Mouse (Mus musculus) left cerebral cortex, adult 9 months (tissue): ENCODE results near the gene Pou2f1.
A peak's percentile ranks its signal among the peaks of the same experiment; 100 is the strongest.
"Not testable (repeated sequence)": the region's sequence is repeated elsewhere in the genome, so short reads cannot be mapped to it uniquely, and the experiment has no call there.

Experiments
- DNase-seq, 2 experiments: peaks; one replicate each; pipeline ENCODE4 v3.0.0; 2022; ENCODE audit warnings: low spot score in 2 of 2

The Pou2f1 gene

GRCm38 (mm10) chr1:166003181-166004022 is 924 bp upstream of the Pou2f1 start:
- peak; percentile 76 to 93 for DNase-seq

- peak in 1 of 2 experiments; percentile 4 for DNase-seq
These were observed 481 bp downstream of the Pou2f1 start for GRCm38 (mm10) chr1:166001904-166002489.

- peak in 1 of 2 experiments; percentile 44 for DNase-seq
These were observed 1.2 kb downstream of the Pou2f1 start for GRCm38 (mm10) chr1:166001121-166001903.

- peak in 1 of 2 experiments; percentile 13 for DNase-seq
These were observed 1.8 kb downstream of the Pou2f1 start for GRCm38 (mm10) chr1:166000601-166001120.

GRCm38 (mm10) chr1:165999709-166000108 is 2.8 kb downstream of the Pou2f1 start:
- no peak for DNase-seq

DNA sequence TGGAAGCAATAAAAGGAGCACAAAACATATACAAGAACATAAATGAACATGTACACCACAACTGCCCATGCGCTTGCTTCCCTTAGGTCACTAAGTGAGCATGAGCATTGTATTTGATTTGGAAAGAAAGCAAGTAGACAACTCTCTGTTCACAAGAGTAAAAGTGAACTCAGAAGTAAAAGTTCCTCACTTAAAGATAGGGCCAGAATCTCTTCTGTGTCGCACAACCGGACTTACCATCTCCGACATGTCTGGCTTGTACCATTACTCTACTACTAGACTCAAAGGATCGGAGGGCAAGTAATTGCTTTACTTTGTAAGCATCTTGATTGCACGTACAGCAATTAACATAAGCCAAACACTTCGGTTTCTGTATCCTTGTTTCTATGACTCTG is 6.8 kb downstream of the Pou2f1 start:
- DNase-seq: no peak

- DNase-seq: not testable (repeated sequence)
These were observed 7.3 kb downstream of the Pou2f1 start for GRCm38 (mm10) chr1:165995011-165995660.

GRCm38 (mm10) chr1:165994279-165994678 is 8.2 kb downstream of the Pou2f1 start:
- DNase-seq: no peak

- no peak for DNase-seq
These were observed 9.0 kb downstream of the Pou2f1 start for GRCm38 (mm10) chr1:165993270-165994156.

DNA sequence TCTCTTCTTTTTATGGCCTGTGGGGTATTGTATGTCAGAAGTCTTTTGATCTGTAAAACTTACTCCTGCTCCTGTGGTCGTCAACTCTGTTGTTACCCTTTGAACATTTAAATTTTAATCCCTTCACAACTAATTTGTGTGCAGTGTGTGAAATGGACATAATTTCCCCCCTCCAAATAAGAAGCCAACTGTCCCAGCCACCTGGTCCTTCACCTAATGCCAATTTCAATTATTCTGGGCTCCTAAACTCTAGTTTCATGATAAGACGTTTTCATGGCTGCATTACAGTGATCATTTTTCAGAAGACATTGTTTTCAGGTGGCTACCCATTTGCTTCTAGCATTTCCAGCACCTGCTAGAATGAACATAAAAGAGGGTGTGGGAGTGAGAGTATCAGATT is 13.9 kb downstream of the Pou2f1 start:
- no peak for DNase-seq

DNA sequence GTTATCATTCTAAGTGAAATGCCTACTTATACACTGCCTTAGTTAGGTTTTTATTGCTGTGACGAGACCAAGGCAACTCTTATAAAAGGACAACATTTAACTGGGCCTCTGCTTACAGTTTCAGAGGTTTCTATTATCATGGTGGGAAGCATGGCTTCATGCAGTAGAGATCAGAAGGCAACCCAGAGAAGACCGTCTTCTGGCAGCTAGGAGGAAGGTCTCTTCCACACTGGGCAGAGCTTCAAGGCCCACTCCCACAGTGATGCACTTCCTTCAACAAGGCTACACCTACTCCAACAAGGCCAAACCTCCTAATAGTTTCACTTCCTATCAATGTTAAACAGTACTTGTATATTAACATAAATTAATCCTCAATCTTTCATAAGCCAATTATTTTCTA is 14.4 kb downstream of the Pou2f1 start:
- no peak for DNase-seq

DNA sequence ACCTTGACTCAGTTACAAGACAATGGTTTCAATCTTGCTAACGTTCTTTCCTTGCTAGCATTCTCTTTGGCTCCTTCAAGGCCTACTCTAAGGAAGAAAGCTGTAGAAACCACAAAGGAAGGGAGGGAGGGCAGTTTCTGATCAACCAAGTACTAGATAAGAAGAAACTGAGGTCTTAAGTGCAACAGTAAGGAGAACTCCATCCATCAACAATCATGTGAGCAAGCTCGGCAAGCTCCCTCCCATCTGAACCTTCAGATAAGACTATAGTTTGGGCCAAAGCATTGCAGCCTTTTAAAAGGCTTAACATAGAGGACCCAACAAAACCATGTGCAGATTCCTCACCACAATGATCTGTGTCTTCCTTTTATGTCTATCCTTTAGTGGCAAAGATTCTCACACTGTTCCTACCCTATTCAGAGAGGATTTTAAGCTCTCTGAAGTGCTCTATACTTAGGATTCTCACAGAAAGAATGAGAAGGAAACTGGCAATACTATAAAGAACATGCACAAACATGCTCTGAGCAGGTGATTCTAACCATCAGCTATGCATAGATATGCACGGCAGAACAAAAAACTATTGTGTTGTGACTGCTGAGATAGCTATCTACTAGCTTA is 16.6 kb downstream of the Pou2f1 start:
- DNase-seq: no peak

- DNase-seq: no peak
These were observed 17.3 kb downstream of the Pou2f1 start for GRCm38 (mm10) chr1:165985186-165985585.

GRCm38 (mm10) chr1:165976672-165977448 is 25.6 kb downstream of the Pou2f1 start:
- no peak for DNase-seq

DNA sequence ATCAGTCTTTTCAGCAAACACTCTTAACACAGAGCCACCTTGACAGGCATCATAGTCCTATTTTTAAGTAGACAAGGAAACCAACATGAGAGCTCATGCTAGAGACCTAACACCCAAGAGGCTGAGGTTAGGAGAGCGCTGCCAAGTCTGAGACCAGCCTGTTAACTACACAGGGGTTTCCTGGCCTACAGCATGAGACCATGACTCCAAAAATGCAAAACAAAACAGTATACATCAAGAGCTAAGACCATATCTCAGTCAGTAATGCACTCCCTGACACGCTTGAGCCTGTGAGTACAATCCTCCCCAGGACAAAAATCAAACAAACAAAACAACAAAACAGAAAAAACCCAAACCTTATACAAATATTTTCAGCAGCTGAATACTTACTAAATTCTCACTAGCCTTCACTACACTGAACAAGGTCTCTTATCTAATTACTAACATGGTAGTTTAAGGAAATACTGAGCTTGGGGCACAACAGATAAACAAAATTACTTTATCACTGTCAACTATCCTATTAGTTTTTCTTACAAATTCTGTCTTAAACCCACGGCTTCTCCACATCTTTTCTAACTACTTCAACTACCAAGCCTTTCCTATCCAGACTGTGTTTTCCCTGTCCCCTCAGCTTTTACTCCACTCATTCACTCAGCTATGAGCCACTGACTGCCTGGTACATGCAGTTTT is 33.3 kb downstream of the Pou2f1 start:
- DNase-seq: no peak

DNA sequence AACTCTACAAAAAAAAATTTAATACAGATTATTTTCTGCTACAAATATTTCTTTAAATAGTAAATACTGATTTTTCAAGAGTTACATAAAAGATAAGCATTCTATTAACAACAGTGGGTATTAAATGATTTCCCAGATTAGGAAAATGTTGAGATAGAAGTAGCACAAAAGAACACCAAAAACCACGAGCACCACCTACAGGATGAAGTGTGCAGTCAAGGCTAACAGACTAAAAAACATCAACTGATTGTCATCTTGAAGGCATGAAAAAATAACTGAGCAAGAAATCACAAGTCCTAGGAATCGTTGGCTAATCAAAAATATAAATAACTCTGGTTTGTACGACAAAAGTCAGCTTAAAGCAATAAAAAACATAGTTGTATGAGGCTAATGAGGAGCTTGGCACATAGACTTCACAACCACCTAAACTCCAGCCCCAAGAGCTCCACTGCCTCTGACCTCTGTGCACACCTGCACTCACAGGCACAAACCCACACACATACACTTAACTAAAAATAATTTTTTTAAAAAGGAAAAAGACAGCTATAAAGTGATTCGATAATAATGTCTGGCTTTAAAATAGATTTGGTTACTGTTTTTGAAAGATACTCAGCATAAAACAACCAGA is 35.3 kb downstream of the Pou2f1 start:
- peak in 1 of 2 experiments; percentile 64 for DNase-seq

DNA sequence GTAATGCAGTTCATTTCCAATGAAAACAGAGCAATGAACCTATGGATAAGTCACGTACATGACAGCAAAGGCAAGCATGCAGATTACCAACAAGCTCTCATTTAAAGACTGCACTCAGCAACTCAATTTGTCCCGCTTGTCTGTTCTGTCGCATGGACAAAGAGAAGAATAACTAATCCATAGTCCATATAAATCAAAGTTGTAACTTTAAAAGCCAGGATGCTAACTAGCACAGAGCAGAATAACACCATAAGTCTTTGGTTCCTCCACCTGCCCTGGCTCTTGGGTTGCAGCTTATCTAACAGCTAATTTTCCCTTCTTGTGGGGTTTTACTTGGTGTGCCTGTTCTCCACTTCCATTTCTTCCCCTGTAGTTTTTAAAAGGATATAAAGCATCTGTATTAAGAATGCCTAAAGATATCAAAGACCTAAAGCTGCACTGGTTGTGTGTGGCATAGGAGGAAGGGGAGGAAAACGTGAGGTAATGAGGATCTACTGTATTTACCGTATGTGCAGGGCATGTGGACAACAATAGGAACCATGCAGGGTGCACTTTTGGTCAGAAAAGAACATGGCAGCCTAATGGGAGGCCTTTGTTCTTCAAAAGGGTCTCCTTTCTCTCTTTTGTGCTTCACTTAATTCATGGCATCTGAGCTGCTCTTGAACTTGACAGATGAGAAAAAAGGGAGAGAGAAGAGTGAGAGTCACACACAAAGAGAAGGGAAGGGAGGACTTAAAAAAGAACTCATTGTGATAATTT is 36.1 kb downstream of the Pou2f1 start:
- no peak for DNase-seq
